In the genomic region with DNA sequence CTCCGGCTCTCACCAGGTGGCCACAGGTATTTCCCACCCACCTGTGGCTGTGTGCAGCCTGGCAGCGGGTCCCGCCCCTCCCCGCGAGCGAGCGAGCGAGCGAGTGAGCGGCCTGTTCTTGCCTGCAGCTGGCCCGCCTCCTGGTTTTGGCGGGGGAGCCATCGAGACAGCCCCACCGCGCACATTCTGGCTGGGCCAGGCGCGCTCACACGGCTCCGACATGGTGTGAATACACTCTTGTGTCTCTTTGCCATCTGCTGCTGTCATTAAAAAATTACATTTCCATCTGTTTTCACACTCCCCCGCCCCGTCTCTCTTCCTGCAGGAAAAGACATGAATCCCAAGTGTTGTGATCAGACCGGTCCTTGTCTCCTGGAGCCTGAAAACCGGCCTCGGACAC, we compare ENCODE assay signal across 7 mouse cellular contexts. TPM values are rescaled to one million over a fixed set of nuclear protein-coding genes. Genes with fewer than 3 reads are reported as not detected.
DNase-seq lines count a peak whose midpoint lies in the region; ATAC-seq and TF ChIP-seq lines count a peak whose summit lies in the region.

No protein-coding gene starts in this region.

- H3K4me2 ChIP-seq in midbrain, embryonic 14.5 days (ENCODE audit: low read length) = no peak overlapping the region
- no peak overlapping the region for H3K4me2 ChIP-seq in midbrain, embryonic 15.5 days
- peak overlapping the region; percentile 48 for H3K4me2 ChIP-seq in embryonic facial prominence, embryonic 14.5 days (ENCODE audit: low read depth, low read length)
- H3K4me2 ChIP-seq in hindbrain, embryonic 12.5 days (replicated peaks) = peak overlapping the region; percentile 25
- peak overlapping the region; percentile 34 for H3K4me2 ChIP-seq in stomach, postnatal 0 days (replicated peaks; ENCODE audit: low read depth)

- no peak overlapping the region for H3K4me3 ChIP-seq in midbrain, embryonic 14.5 days (replicated peaks; ENCODE audit: low read depth, low read length)
- no peak overlapping the region for H3K4me3 ChIP-seq in midbrain, embryonic 15.5 days
- no peak overlapping the region; the same call in 1 of the 2 replicates for H3K4me3 ChIP-seq in embryonic facial prominence, embryonic 14.5 days (ENCODE audit: low read depth, low read length)
- H3K4me3 ChIP-seq in hindbrain, embryonic 12.5 days = 0 out of 2 replicates have a peak overlapping the region, but pooled peaks have one; percentile 7
- no peak overlapping the region for H3K4me3 ChIP-seq in stomach, postnatal 0 days (ENCODE audit: low read depth, low read length)

- H3K36me3 ChIP-seq in midbrain, embryonic 14.5 days (ENCODE audit: control insufficient read depth, insufficient read depth, low read length) = no peaks in the 10 kb centered on the region
- H3K36me3 ChIP-seq in midbrain, embryonic 15.5 days (replicated peaks) = no peaks in the 10 kb centered on the region
- H3K36me3 ChIP-seq in embryonic facial prominence, embryonic 14.5 days (ENCODE audit: control insufficient read depth, insufficient read depth, low read length) = no peaks in the 10 kb centered on the region
- H3K36me3 ChIP-seq in hindbrain, embryonic 12.5 days = no peaks in the 10 kb centered on the region
- no peaks in the 10 kb centered on the region for H3K36me3 ChIP-seq in stomach, postnatal 0 days (ENCODE audit: control insufficient read depth, insufficient read depth, low read length)

- peak; percentile 41 for DNase-seq in midbrain, embryonic 14.5 days
- DNase-seq in embryonic facial prominence, embryonic 14.5 days (ENCODE audit: low spot score) = peak; percentile 80
- DNase-seq in left cerebral cortex, postnatal 36 days (ENCODE audit: low spot score in 2 of 2) = peak; percentile 83 to 88
- peak; percentile 45 for DNase-seq in stomach, postnatal 0 days (ENCODE audit: low spot score)
- DNase-seq in adrenal gland, postnatal 10 days = no peak

- TF ChIP-seq EP300 in stomach, postnatal 0 days (optimal IDR thresholded peaks at IDR 0.05) = no peak

- no peaks in the 10 kb centered on the region for H3K4me1 ChIP-seq in midbrain, embryonic 14.5 days (ENCODE audit: control insufficient read depth, insufficient read depth, low read length)
- peaks cover 6% of the 10 kb centered on the region for H3K4me1 ChIP-seq in midbrain, embryonic 15.5 days
- H3K4me1 ChIP-seq in embryonic facial prominence, embryonic 14.5 days (ENCODE audit: control insufficient read depth, insufficient read depth, low read length) = peaks cover 8% of the 10 kb centered on the region; the same call in 1 of the 2 replicates
- peaks cover 18% of the 10 kb centered on the region for H3K4me1 ChIP-seq in hindbrain, embryonic 12.5 days
- peaks cover 3% of the 10 kb centered on the region; the same call in 1 of the 2 replicates for H3K4me1 ChIP-seq in stomach, postnatal 0 days (replicated peaks; ENCODE audit: control insufficient read depth, insufficient read depth)

- H3K27me3 ChIP-seq in midbrain, embryonic 14.5 days (ENCODE audit: control insufficient read depth, insufficient read depth, low read length) = no peaks in the 10 kb centered on the region
- H3K27me3 ChIP-seq in midbrain, embryonic 15.5 days (replicated peaks) = no peaks in the 10 kb centered on the region
- no peaks in the 10 kb centered on the region for H3K27me3 ChIP-seq in embryonic facial prominence, embryonic 14.5 days (replicated peaks; ENCODE audit: control insufficient read depth, insufficient read depth, low read length)
- peaks cover 5% of the 10 kb centered on the region; the same call in 1 of the 2 replicates for H3K27me3 ChIP-seq in hindbrain, embryonic 12.5 days
- no peaks in the 10 kb centered on the region for H3K27me3 ChIP-seq in stomach, postnatal 0 days (ENCODE audit: control insufficient read depth, insufficient read depth, low read length)

- no peak overlapping the region; the same call in 1 of the 2 replicates for H3K9ac ChIP-seq in midbrain, embryonic 14.5 days (replicated peaks; ENCODE audit: low read length)
- no peak overlapping the region for H3K9ac ChIP-seq in midbrain, embryonic 15.5 days
- peak overlapping the region; percentile 41 for H3K9ac ChIP-seq in embryonic facial prominence, embryonic 14.5 days (ENCODE audit: low read depth, low read length)
- no peak overlapping the region for H3K9ac ChIP-seq in hindbrain, embryonic 12.5 days
- peak overlapping the region; percentile 8; the same call in 1 of the 2 replicates for H3K9ac ChIP-seq in stomach, postnatal 0 days (ENCODE audit: low read length)

- no peaks in the 10 kb centered on the region for H3K9me3 ChIP-seq in midbrain, embryonic 14.5 days (ENCODE audit: control insufficient read depth, low read length)
- H3K9me3 ChIP-seq in midbrain, embryonic 15.5 days = no peaks in the 10 kb centered on the region
- 0 out of 2 replicates have a peak, but pooled peaks cover 4% of the 10 kb centered on the region for H3K9me3 ChIP-seq in embryonic facial prominence, embryonic 14.5 days (ENCODE audit: control insufficient read depth, low read length)
- H3K9me3 ChIP-seq in hindbrain, embryonic 12.5 days (replicated peaks) = no peaks in the 10 kb centered on the region
- no peaks in the 10 kb centered on the region for H3K9me3 ChIP-seq in stomach, postnatal 0 days (ENCODE audit: control insufficient read depth, low read length)

- TF ChIP-seq CTCF in stomach, postnatal 0 days (IDR thresholded peaks at IDR 0.05; ENCODE audit: low read depth) = no peak

- ATAC-seq in midbrain, embryonic 14.5 days (ENCODE audit: low FRiP score, low TSS enrichment) = no peak
- no peak for ATAC-seq in midbrain, embryonic 15.5 days (replicated peaks)
- ATAC-seq in embryonic facial prominence, embryonic 14.5 days (ENCODE audit: low read depth) = peak; percentile 56
- ATAC-seq in hindbrain, embryonic 12.5 days (ENCODE audit: low FRiP score) = no peak
- no peak for ATAC-seq in stomach, postnatal 0 days (ENCODE audit: low FRiP score, low TSS enrichment)

- 34% methylated on average over 24 of the region's 24 CpGs for WGBS in midbrain, embryonic 14.5 days
- WGBS in midbrain, embryonic 15.5 days = 25% methylated on average over 24 of the region's 24 CpGs
- 33% methylated on average over 19 of the region's 24 CpGs for WGBS in embryonic facial prominence, embryonic 14.5 days
- 23% methylated on average over 24 of the region's 24 CpGs for WGBS in hindbrain, embryonic 12.5 days
- WGBS in stomach, postnatal 0 days = 21% methylated on average over 24 of the region's 24 CpGs

- H3K27ac ChIP-seq in midbrain, embryonic 14.5 days (replicated peaks; ENCODE audit: low read depth, low read length) = no peak overlapping the region
- no peak overlapping the region for H3K27ac ChIP-seq in midbrain, embryonic 15.5 days
- H3K27ac ChIP-seq in embryonic facial prominence, embryonic 14.5 days (replicated peaks; ENCODE audit: low read depth, low read length) = no peak overlapping the region
- no peak overlapping the region for H3K27ac ChIP-seq in hindbrain, embryonic 12.5 days
- no peak overlapping the region for H3K27ac ChIP-seq in stomach, postnatal 0 days (replicated peaks)

- intact Hi-C loops in left cerebral cortex, postnatal 36 days (cut with DNase I) = loop anchor here (5.0 kb wide), 2 partner anchors 36 to 311 kb away; no protein-coding TSS in a partner anchor

RNA-seq across cellular contexts. Expression of a gene that starts 9.5 kb away (rescaled TPM):
- polyA plus RNA-seq in midbrain, embryonic 14.5 days (2014; fragmentation: Nextera tagmentation; extraction: Ambion mirVana) = 15.5 and 23.7 TPM in 2 replicates
- polyA plus RNA-seq in midbrain, embryonic 15.5 days (2015; fragmentation: Nextera tagmentation; extraction: Ambion mirVana) = 15.3 and 16.5 TPM in 2 replicates
- 82.7 and 94.0 TPM in 2 replicates for polyA plus RNA-seq in embryonic facial prominence, embryonic 14.5 days (2014; fragmentation: Nextera tagmentation; extraction: Ambion mirVana)
- polyA plus RNA-seq in hindbrain, embryonic 12.5 days (2016; fragmentation: Nextera tagmentation; extraction: Ambion mirVana) = 49.6 and 65.3 TPM in 2 replicates
- total RNA-seq in left cerebral cortex, postnatal 36 days (2021) = 1 to 10 TPM in 1 of 2 experiments, under 1 TPM in 1; 0.74 to 1.8 TPM
- polyA plus RNA-seq in stomach, postnatal 0 days (2015; fragmentation: Nextera tagmentation; extraction: Ambion mirVana) = 31.0 and 35.5 TPM in 2 replicates
- 10 to 100 TPM; 18.6 to 19.0 TPM for total RNA-seq in adrenal gland, postnatal 10 days (2021)

RNA-seq across cellular contexts. Expression of a gene that starts 48.9 kb away (rescaled TPM):
- polyA plus RNA-seq in midbrain, embryonic 14.5 days (2014; fragmentation: Nextera tagmentation; extraction: Ambion mirVana) = 11.8 and 12.8 TPM in 2 replicates
- 18.1 and 20.1 TPM in 2 replicates for polyA plus RNA-seq in midbrain, embryonic 15.5 days (2015; fragmentation: Nextera tagmentation; extraction: Ambion mirVana)
- 6.9 and 7.4 TPM in 2 replicates for polyA plus RNA-seq in embryonic facial prominence, embryonic 14.5 days (2014; fragmentation: Nextera tagmentation; extraction: Ambion mirVana)
- polyA plus RNA-seq in hindbrain, embryonic 12.5 days (2016; fragmentation: Nextera tagmentation; extraction: Ambion mirVana) = 6.9 and 7.2 TPM in 2 replicates
- total RNA-seq in left cerebral cortex, postnatal 36 days (2021) = 10 to 100 TPM in 1 of 2 experiments, 1 to 10 TPM in 1; 9.4 to 13.4 TPM
- 12.2 and 14.0 TPM in 2 replicates for polyA plus RNA-seq in stomach, postnatal 0 days (2015; fragmentation: Nextera tagmentation; extraction: Ambion mirVana)
- total RNA-seq in adrenal gland, postnatal 10 days (2021) = 10 to 100 TPM; 28.3 to 32.8 TPM

Comparison
In these comparisons a context has a peak if more than half of its experiments do, and no peak if none do; other contexts are left out.
1. H3K4me2 ChIP-seq: peak in embryonic facial prominence, embryonic 14.5 days (single experiment), hindbrain, embryonic 12.5 days (single experiment) and stomach, postnatal 0 days (single experiment); none in midbrain, embryonic 14.5 days (single experiment) and midbrain, embryonic 15.5 days (single experiment).
2. H3K9ac ChIP-seq: peak in embryonic facial prominence, embryonic 14.5 days (single experiment) and stomach, postnatal 0 days (single experiment); none in midbrain, embryonic 14.5 days (single experiment), midbrain, embryonic 15.5 days (single experiment) and hindbrain, embryonic 12.5 days (single experiment).